Mouse (Mus musculus) spleen, adult 2 months (tissue): Measurements from ENCODE around the gene Irs2. TPM values are rescaled to one million over a fixed set of nuclear protein-coding genes. Genes with fewer than 3 reads are reported as not detected.

ENCODE experiments used
- DNase-seq, 2 experiments: peaks; one replicate each; pipeline versions ENCODE4 v3.0.0 to v3.0.0-alpha.2; 2012 to 2021; ENCODE audit warnings: low spot score in 2 of 2, low read depth in 1 of 2
- H3K27ac ChIP-seq: fragments of 200-500 bp; 2 replicates; pipeline ENCODE4 v1.5.1; 2012; ENCODE audit warnings: low read length, inconsistent platforms; ENCODE audit not compliant: insufficient read depth
- H3K27me3 ChIP-seq: fragments of 200-500 bp; 2 replicates; pipeline ENCODE4 v1.6.1; 2012; ENCODE audit warnings: mild to moderate bottlenecking, moderate library complexity, low read length, inconsistent platforms; ENCODE audit not compliant: control insufficient read depth, insufficient read depth
- H3K36me3 ChIP-seq: fragments of 200-500 bp; 2 replicates; pipeline ENCODE4 v1.6.1; 2012; ENCODE audit warnings: mild to moderate bottlenecking, low read length, inconsistent platforms; ENCODE audit not compliant: control insufficient read depth, insufficient read depth
- H3K4me1 ChIP-seq: fragments of 200-500 bp; 2 replicates; pipeline ENCODE4 v1.6.1; 2011; ENCODE audit warnings: inconsistent platforms; ENCODE audit not compliant: control insufficient read depth, insufficient read depth, insufficient read length
- H3K4me3 ChIP-seq: fragments of 200-500 bp; 2 replicates; pipeline ENCODE4 v1.5.1; 2011; ENCODE audit warnings: mild to moderate bottlenecking, inconsistent platforms; ENCODE audit not compliant: insufficient read depth, insufficient read length; ENCODE audit errors: extremely low read depth
- CTCF ChIP-seq: fragments of 200-500 bp; IDR thresholded peaks from 2 replicates; pipeline ENCODE4 v1.5.1; 2011; ENCODE audit warnings: mild to moderate bottlenecking, inconsistent platforms; ENCODE audit not compliant: insufficient read depth, insufficient read length, insufficient replicate concordance; ENCODE audit errors: extremely low read depth
- POLR2A ChIP-seq: fragments of 200-500 bp; IDR thresholded peaks from 2 replicates; pipeline ENCODE4 v1.6.1; 2011; ENCODE audit warnings: low read depth, low read length, inconsistent platforms
- WGBS: fragments of 180-500 bp; shearing (Covaris S2); methylation state at CpG from one replicate; pipeline ENCODE4 v1.1.7; 2018; 5-methylcytosine and 5-hydroxymethylcytosine counted together
- polyA plus RNA-seq: library from polyadenylated mRNA; depleted of rRNA; stranded (reverse); fragments of >200 nt; gene quantifications from 2 replicates; pipeline ENCODE4 v1.2.3, GENCODE M21; 2012

The Irs2 gene
- polyA plus RNA-seq, 1 experiment: 11.6 TPM

- H3K27me3 ChIP-seq: no peaks in the 10 kb centered on the region
- H3K27ac ChIP-seq: no peak overlapping the region
- 79% methylated on average over 9 of the region's 9 CpGs for WGBS
- TF ChIP-seq POLR2A (no peak), CTCF (no peak)
- H3K4me3 ChIP-seq: no peak overlapping the region
- no peaks in the 10 kb centered on the region for H3K36me3 ChIP-seq
- H3K4me1 ChIP-seq: peaks cover 2% of the 10 kb centered on the region; the same call in 1 of the 2 replicates
- DNase-seq: no peak
These were observed 50.8 kb downstream of the Irs2 start for GRCm38 (mm10) chr8:10957292-10957955.

- H3K27me3 ChIP-seq: no peaks in the 10 kb centered on the region
- H3K27ac ChIP-seq: no peak overlapping the region
- no peak for DNase-seq
- WGBS: 35% methylated on average over 11 of the region's 11 CpGs
- no peaks in the 10 kb centered on the region for H3K36me3 ChIP-seq
- peaks cover 2% of the 10 kb centered on the region; the same call in 1 of the 2 replicates for H3K4me1 ChIP-seq
- H3K4me3 ChIP-seq: no peak overlapping the region
- TF ChIP-seq CTCF (no peak), POLR2A (no peak)
These were observed 54.8 kb downstream of the Irs2 start for GRCm38 (mm10) chr8:10953346-10954053.

- TF ChIP-seq POLR2A: no peak
- no peak for TF ChIP-seq CTCF
- 58% methylated on average over 5 of the region's 5 CpGs for WGBS
- Histone ChIP-seq H3K27ac (no peak overlapping the region), H3K4me1 (peaks cover 2% of the 10 kb centered on the region; the same call in 1 of the 2 replicates), H3K36me3 (no peaks in the 10 kb centered on the region), H3K4me3 (no peak overlapping the region), H3K27me3 (no peaks in the 10 kb centered on the region)
- no peak for DNase-seq
These were observed 55.6 kb downstream of the Irs2 start for GRCm38 (mm10) chr8:10952706-10953105.

- no peak overlapping the region for H3K4me3 ChIP-seq
- peaks cover 2% of the 10 kb centered on the region; the same call in 1 of the 2 replicates for H3K4me1 ChIP-seq
- TF ChIP-seq CTCF (no peak), POLR2A (no peak)
- no peaks in the 10 kb centered on the region for H3K27me3 ChIP-seq
- no peak for DNase-seq
- H3K36me3 ChIP-seq: no peaks in the 10 kb centered on the region
- no peak overlapping the region for H3K27ac ChIP-seq
- WGBS: 52% methylated on average over 2 of the region's 2 CpGs
These were observed 56.0 kb downstream of the Irs2 start for GRCm38 (mm10) chr8:10952235-10952634.

DNA sequence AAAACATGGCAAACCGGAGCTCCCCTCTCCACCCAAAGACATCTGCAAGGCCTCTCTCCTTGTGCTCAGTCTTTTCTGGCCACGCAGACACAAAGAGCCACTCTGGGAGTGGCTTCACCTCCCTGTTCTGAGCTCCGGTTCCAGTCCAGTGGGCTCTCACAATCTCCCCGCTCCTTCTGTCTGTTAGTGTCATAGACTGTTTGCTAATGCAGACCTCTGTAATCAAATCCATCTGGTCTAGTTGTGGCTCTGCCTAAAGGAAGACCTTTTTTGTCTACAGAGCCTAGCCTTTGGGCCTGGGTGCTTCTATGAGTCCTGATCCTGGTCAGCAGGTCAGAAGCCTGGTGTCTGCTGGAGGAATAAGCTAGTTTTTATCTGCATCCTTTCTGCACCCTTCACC lies 56.7 kb downstream of the Irs2 start:
- H3K27ac ChIP-seq: no peak overlapping the region
- H3K4me3 ChIP-seq: no peak overlapping the region
- H3K36me3 ChIP-seq: no peaks in the 10 kb centered on the region
- no peaks in the 10 kb centered on the region for H3K27me3 ChIP-seq
- WGBS: 86% methylated on average over 4 of the region's 4 CpGs
- DNase-seq: no peak
- H3K4me1 ChIP-seq: peaks cover 4% of the 10 kb centered on the region; the same call in 1 of the 2 replicates
- TF ChIP-seq CTCF: no peak
- no peak for TF ChIP-seq POLR2A

- WGBS: 2% methylated on average over 23 of the region's 23 CpGs
- Histone ChIP-seq H3K4me3 (peak overlapping the region; percentile 29; the same call in 1 of the 2 replicates), H3K27ac (peak overlapping the region; percentile 57), H3K36me3 (no peaks in the 10 kb centered on the region), H3K27me3 (no peaks in the 10 kb centered on the region), H3K4me1 (peaks cover 8% of the 10 kb centered on the region; the same call in 1 of the 2 replicates)
- peak; percentile 59 to 76 for DNase-seq
- no peak for TF ChIP-seq POLR2A
- no peak for TF ChIP-seq CTCF
These were observed 62.1 kb downstream of the Irs2 start for GRCm38 (mm10) chr8:10945939-10946740.
